Mouse (Mus musculus) heart, adult 10 weeks (tissue): ENCODE data around the gene Lrrc75b. TPM values are rescaled to one million over a fixed set of nuclear protein-coding genes. Genes with fewer than 3 reads are reported as not detected.

Experiments used
- polyA plus RNA-seq: library from polyadenylated mRNA; stranded (reverse); fragments of 350-450 nt; fragmentation: Illumina TruSeq; extraction: RNeasy Lipid Tissue Mini Kit (QIAGEN cat#74804); gene quantifications from one replicate; pipeline ENCODE4 v1.2.3, GENCODE M21; 2014; ENCODE audit warnings: low read depth, low replicate concordance

The Lrrc75b gene
- 1.2 TPM for polyA plus RNA-seq

DNA sequence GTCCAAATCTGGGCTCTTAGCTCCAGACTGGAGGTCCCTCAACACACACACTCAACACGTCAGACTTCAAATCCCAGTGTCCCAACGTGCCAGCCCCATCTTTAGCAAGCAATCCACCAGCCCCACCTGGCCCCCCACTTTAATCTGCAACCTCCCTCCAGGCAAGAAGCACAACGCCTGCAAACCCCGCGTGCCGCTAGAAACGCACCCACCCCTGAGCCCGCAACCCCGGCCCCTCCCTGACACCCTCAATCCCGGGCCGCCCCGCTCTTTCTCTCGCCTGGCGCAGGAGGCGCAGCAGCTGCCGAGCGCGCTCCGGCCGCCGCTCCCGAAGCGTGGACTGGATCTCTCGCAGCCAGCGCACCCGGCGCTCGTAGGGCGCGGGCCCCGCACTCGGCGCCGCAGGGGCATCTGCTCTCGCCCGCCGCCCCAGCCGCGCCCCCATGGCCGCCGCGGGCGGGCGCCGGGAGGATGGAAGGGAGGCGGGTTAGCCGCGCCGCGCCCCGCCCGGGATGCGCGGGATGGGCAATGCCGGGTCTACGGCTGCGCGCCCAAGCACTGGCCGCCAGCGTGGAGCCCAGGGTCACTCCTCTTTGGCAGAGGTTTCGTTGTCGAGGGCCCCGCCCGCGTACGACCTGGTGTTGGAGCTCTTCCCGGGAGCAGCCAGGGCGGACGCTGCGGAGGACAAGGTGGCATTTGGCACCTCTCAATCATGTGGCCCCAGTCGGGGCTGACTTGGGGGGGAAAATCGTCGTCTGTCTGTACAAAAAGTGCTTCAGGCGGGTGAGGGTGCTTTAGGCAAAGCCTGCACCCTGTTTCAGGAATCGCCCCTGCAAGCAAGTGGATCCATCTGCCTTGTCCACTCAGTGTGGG, at the start of gene Lrrc75b:
TSS of gene Lrrc75b (minus strand) at position 655 of the 873 bp plus-strand sequence.

DNA sequence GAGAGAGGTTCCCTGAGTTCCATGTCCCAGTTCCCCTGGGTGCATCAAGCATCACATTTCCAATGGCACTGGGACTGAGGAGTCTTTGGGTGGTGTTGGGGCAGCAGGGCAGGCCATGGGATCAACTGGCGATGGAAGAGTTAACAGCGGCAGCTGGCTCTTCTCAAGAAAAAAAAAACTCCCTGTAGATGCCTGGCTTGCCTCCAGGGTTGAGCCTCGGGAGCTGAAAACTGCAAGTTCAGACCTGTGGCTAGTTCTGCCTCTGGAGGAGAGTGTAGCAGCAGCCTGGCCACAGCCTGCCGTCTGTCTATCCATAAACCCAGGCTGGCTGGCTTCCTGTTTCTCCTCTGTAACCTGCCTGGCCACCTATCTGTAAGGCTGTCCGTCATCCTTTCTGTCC, 29.0 kb upstream of the Lrrc75b start, which contains the start of gene Ggt5:
TSS of gene Ggt5 (plus strand) at position 212 of the 400 bp plus-strand sequence.

DNA sequence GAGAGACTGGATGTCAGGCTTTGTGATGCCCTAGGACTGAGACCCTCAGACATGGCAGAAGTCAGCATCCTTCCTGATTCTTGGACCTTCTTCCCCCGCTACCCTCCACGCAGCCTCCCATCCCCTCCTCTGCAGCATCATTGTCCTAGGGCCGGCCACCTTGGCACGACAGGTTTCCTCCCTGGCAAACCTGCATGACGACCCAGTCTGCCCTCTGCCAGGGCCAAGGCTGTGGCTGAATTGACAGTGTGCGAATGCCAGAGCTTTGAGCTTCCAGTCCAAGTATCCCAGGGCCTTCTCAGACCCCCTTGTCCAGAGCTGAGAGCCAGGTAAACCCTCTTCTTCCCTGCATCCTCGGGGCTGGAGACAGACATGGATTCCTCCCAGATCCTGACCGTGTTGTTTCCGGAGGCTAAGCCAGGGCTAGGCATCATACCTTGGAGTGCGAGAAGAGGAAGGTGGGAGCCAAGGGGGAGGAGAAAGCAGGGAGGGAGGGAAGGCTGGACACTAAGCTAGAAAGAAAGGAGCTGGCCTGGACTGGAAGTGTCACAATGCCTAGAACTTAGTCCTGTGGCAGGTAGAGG, 1.0 kb upstream of the Lrrc75b start, which contains the start of gene Ggt1:
TSS of gene Ggt1 (plus strand) at position 534 of the 584 bp plus-strand sequence.

DNA sequence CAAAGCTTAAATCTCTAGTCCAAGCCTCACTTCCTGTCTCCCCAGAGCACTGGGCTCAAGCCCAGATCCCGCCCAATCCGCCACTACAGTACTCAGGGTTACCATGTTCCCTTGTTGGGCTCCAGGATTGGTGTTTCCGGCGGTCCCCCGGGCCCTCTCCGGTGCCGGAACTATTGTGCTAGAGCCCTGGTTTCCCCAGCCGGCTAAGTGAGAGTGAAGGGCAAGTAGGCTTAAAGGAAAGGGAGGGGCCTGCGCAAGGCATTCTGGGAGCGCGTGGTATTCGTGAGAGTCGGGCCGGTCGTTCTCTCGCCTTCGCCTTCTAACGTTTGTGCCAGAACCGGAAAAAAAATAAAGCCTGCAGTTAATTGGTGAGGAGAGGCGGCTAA, 42.4 kb downstream of the Lrrc75b start, which contains the start of gene Gucd1:
TSS of gene Gucd1 (minus strand) at position 215 of the 386 bp plus-strand sequence.

DNA sequence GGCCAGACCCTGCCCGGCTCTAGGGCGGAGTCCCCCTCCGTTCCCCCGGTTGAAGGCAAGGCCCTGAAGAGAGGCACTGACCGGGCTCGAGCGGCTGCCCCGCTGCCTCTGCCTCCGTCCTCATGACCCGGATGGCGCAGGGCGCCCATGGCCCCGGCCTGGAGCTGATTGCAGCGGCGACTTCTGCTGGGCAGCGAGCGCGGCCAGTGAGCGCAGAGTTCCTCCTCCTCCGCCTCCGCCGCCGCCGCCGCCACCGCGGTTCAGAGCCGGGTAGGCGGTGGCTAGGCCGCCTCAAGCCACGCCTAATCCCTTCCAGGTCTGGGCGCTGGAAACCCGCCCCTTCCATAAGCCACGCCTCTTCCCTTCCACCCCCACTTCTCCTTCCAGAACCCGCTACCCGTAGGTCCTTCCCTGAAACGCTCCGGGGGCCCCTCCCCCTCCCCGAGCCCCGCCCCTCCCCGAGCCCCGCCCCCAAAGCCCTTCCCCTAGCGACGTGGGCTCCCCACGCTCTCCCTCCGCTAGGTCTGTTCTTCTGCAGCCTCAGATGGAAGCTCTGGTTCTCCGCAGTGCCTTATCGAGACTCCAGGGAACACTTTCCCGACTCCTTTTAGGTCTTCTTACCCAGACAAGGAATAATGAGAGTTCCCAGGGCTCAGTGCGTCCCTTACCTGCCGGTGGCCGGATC, 42.9 kb downstream of the Lrrc75b start, which contains the start of gene Snrpd3:
TSS of gene Snrpd3 (plus strand) at position 479 of the 685 bp plus-strand sequence.

Other genes starting within 250 kb of the Lrrc75b start
- 6.6 TPM for gene Adora2a, start 243.5 kb downstream of the Lrrc75b start, polyA plus RNA-seq
- 0.76 TPM for gene Upb1, start 159.2 kb downstream of the Lrrc75b start, polyA plus RNA-seq
- gene Snrpd3, start 42.8 kb downstream of the Lrrc75b start, polyA plus RNA-seq, result 83.8 TPM
- gene Gucd1, start 42.4 kb downstream of the Lrrc75b start, polyA plus RNA-seq, result 39.0 TPM
- gene Ggt1, start 1.3 kb upstream of the Lrrc75b start, polyA plus RNA-seq, result not detected
- gene Ggt5, start 29.0 kb upstream of the Lrrc75b start, polyA plus RNA-seq, result 6.0 TPM
- gene Susd2, start 83.7 kb upstream of the Lrrc75b start, polyA plus RNA-seq, result 2.1 TPM
- 16.5 TPM for gene Cabin1, start 204.0 kb upstream of the Lrrc75b start, polyA plus RNA-seq
- gene Ddt, start 213.1 kb upstream of the Lrrc75b start, polyA plus RNA-seq, result 148 TPM
- gene Gm20441, start 220.6 kb upstream of the Lrrc75b start, polyA plus RNA-seq, result not detected
- 4.7 TPM for gene Gstt3, start 221.1 kb upstream of the Lrrc75b start, polyA plus RNA-seq
- gene Gstt1, start 238.3 kb upstream of the Lrrc75b start, polyA plus RNA-seq, result 37.9 TPM